Mouse (Mus musculus): ENCODE data around the gene Ggps1. TPM values are rescaled to one million over a fixed set of nuclear protein-coding genes. Genes with fewer than 3 reads are reported as not detected.

Gene Ggps1
- total RNA-seq, 1 experiment, result 34.4 TPM

Other genes starting within 250 kb of the Ggps1 start
- 46.3 and 59.4 TPM in 2 replicates for gene B3galnt2, start 109.0 kb downstream of the Ggps1 start, total RNA-seq (2012; rRNA removed)
- 32.1 and 38.8 TPM in 2 replicates for gene Tbce, start 23.9 kb downstream of the Ggps1 start, total RNA-seq (2012; rRNA removed)
- 25.2 and 26.5 TPM in 2 replicates for gene Arid4b, start 256 bp downstream of the Ggps1 start, total RNA-seq (2012; rRNA removed)

All from ES-E14 (cell line).